Mouse (Mus musculus): ENCODE data around the gene Aldh3b1. TPM values are rescaled to one million over a fixed set of nuclear protein-coding genes. Genes with fewer than 3 reads are reported as not detected.

Aldh3b1 gene
- polyA plus RNA-seq, 1 experiment from 2014 or later: 67.9 TPM

Other genes with a start within 250 kb of the Aldh3b1 start
- gene Lrp5, start 243.2 kb downstream of the Aldh3b1 start, polyA plus RNA-seq (2018): 17.5 to 23.7 TPM (median 23.5 TPM) in 3 replicates
- gene 1810055G02Rik, start 221.5 kb downstream of the Aldh3b1 start, polyA plus RNA-seq (2018): 3.1 to 11.5 TPM (median 9.2 TPM) in 3 replicates
- 16.2 to 28.8 TPM (median 20.6 TPM) in 3 replicates for gene Kmt5b, start 162.4 kb downstream of the Aldh3b1 start, polyA plus RNA-seq (2018)
- 11.1 to 17.8 TPM (median 15.8 TPM) in 3 replicates for gene Chka, start 78.0 kb downstream of the Aldh3b1 start, polyA plus RNA-seq (2018)
- gene Tcirg1, start 22.7 kb downstream of the Aldh3b1 start, polyA plus RNA-seq (2018): 359 to 665 TPM (median 410 TPM) in 3 replicates
- gene Ndufs8, start 17.0 kb downstream of the Aldh3b1 start, polyA plus RNA-seq (2018): 65.9 to 103 TPM (median 95.7 TPM) in 3 replicates
- 421 to 814 TPM (median 651 TPM) in 3 replicates for gene Unc93b1, start 5.4 kb upstream of the Aldh3b1 start, polyA plus RNA-seq (2018)
- not detected in 3 replicates for gene Aldh3b3, start 28.8 kb upstream of the Aldh3b1 start, polyA plus RNA-seq (2018)
- not detected in 3 replicates for gene Aldh3b2, start 42.5 kb upstream of the Aldh3b1 start, polyA plus RNA-seq (2018)
- 0.47 to 0.60 TPM (median 0.47 TPM) in 3 replicates for gene Acy3, start 56.8 kb upstream of the Aldh3b1 start, polyA plus RNA-seq (2018)
- not detected in 3 replicates for gene Tbx10, start 62.9 kb upstream of the Aldh3b1 start, polyA plus RNA-seq (2018)
- 6.9 to 10.7 TPM (median 7.0 TPM) in 3 replicates for gene Nudt8, start 70.8 kb upstream of the Aldh3b1 start, polyA plus RNA-seq (2018)
- 0.07 to 0.19 TPM (median 0.13 TPM) in 3 replicates for gene Gm49405, start 70.8 kb upstream of the Aldh3b1 start, polyA plus RNA-seq (2018)
- 0.20 to 0.33 TPM in 2 of 3 replicates, not detected in the other for gene Doc2g, start 73.5 kb upstream of the Aldh3b1 start, polyA plus RNA-seq (2018)
- gene Ndufv1, start 83.0 kb upstream of the Aldh3b1 start, polyA plus RNA-seq (2018): 35.8 to 43.3 TPM (median 39.0 TPM) in 3 replicates
- gene Gstp1, start 108.2 kb upstream of the Aldh3b1 start, polyA plus RNA-seq (2018): 6.2 to 20.1 TPM (median 8.6 TPM) in 3 replicates
- not detected in 3 replicates for gene Gstp2, start 116.2 kb upstream of the Aldh3b1 start, polyA plus RNA-seq (2018)
- not detected in 3 replicates for gene Gstp3, start 129.8 kb upstream of the Aldh3b1 start, polyA plus RNA-seq (2018)
- not detected in 3 replicates for gene Cabp2, start 151.8 kb upstream of the Aldh3b1 start, polyA plus RNA-seq (2018)
- gene Cdk2ap2, start 167.4 kb upstream of the Aldh3b1 start, polyA plus RNA-seq (2018): 16.7 to 37.3 TPM (median 23.1 TPM) in 3 replicates
- gene Pitpnm1, start 170.2 kb upstream of the Aldh3b1 start, polyA plus RNA-seq (2018): 12.8 to 30.4 TPM (median 14.2 TPM) in 3 replicates
- 80.9 to 169 TPM (median 84.6 TPM) in 3 replicates for gene Aip, start 196.1 kb upstream of the Aldh3b1 start, polyA plus RNA-seq (2018)
- gene Gpr152, start 210.0 kb upstream of the Aldh3b1 start, polyA plus RNA-seq (2018): not detected in 3 replicates
- gene Cabp4, start 214.2 kb upstream of the Aldh3b1 start, polyA plus RNA-seq (2018): not detected in 3 replicates
- gene Coro1b, start 218.8 kb upstream of the Aldh3b1 start, polyA plus RNA-seq (2018): 252 to 368 TPM (median 357 TPM) in 3 replicates
- gene Ptprcap, start 223.8 kb upstream of the Aldh3b1 start, polyA plus RNA-seq (2018): 0.28 to 0.53 TPM (median 0.41 TPM) in 3 replicates
- gene Rps6kb2, start 233.5 kb upstream of the Aldh3b1 start, polyA plus RNA-seq (2018): 13.6 to 29.6 TPM (median 18.4 TPM) in 3 replicates
- 0.62 to 1.00 TPM (median 0.77 TPM) in 3 replicates for gene Carns1, start 245.7 kb upstream of the Aldh3b1 start, polyA plus RNA-seq (2018)

All from macrophage (primary cell).